Mouse (Mus musculus): ENCODE measurements around the gene Pid1. TPM values are rescaled to one million over a fixed set of nuclear protein-coding genes. Genes with fewer than 3 reads are reported as not detected.
A peak's percentile ranks its signal among the peaks of the same experiment; 100 is the strongest.

Pid1 gene
- polyA plus RNA-seq, 1 experiment from 2014 or later: 20.3 TPM

- H3K27me3 ChIP-seq: no peaks in the 10 kb centered on the region
- in situ Hi-C loops (cut with MboI; ENCODE audit: low pct_unique_long_range_greater_than_20kb): no loop called here
- ChIA-PET POLR2A (interaction anchor here (0.6 kb wide), 1 partner anchor 1459 kb away, joined by 5 read pairs; no protein-coding TSS in a partner anchor), CTCF (interaction anchor here (1.4 to 3.4 kb wide), 3 partner anchors 10 to 24 kb away, joined by 4 to 16 read pairs (median 5); no protein-coding TSS in a partner anchor)
- DNase-seq (ENCODE audit: low read depth, low spot score): no peak
- TF ChIP-seq CTCF (IDR thresholded peaks at IDR 0.05): no peak
- no peak for ATAC-seq
Observed at GRCm38 (mm10) chr1:84272951-84273350, 91.0 kb downstream of the Pid1 start.

- no peaks in the 10 kb centered on the region for H3K27me3 ChIP-seq
- DNase-seq (ENCODE audit: low read depth, low spot score) (no peak), ATAC-seq (peak; percentile 90)
- in situ Hi-C loops (cut with MboI; ENCODE audit: low pct_unique_long_range_greater_than_20kb): no loop called here
- ChIA-PET POLR2A (no interaction called here), CTCF (interaction anchor here (1.6 kb wide), 1 partner anchor 23 kb away, joined by 4 read pairs; no protein-coding TSS in a partner anchor)
- TF ChIP-seq CTCF (IDR thresholded peaks at IDR 0.05): no peak
Observed at GRCm38 (mm10) chr1:84271712-84272200, 92.2 kb downstream of the Pid1 start.

- POLR2A ChIA-PET: no interaction called here
- no peak for TF ChIP-seq CTCF (IDR thresholded peaks at IDR 0.05)
- no peaks in the 10 kb centered on the region for H3K27me3 ChIP-seq
- no peak for ATAC-seq
- no peak for DNase-seq (ENCODE audit: low read depth, low spot score)
- CTCF ChIA-PET: no interaction called here
- in situ Hi-C loops (cut with MboI; ENCODE audit: low pct_unique_long_range_greater_than_20kb): no loop called here
Observed at GRCm38 (mm10) chr1:84257656-84258055, 106.3 kb downstream of the Pid1 start.

GRCm38 (mm10) chr1:84254361-84254760 lies 109.6 kb downstream of the Pid1 start:
- DNase-seq (ENCODE audit: low read depth, low spot score) (no peak), ATAC-seq (no peak)
- no peak for TF ChIP-seq CTCF (IDR thresholded peaks at IDR 0.05)
- in situ Hi-C loops (cut with MboI; ENCODE audit: low pct_unique_long_range_greater_than_20kb): no loop called here
- ChIA-PET CTCF (interaction anchor here (1.0 to 1.3 kb wide), 3 partner anchors 8 to 166 kb away, joined by 3 read pairs; no protein-coding TSS in a partner anchor), POLR2A (no interaction called here)
- H3K27me3 ChIP-seq: no peaks in the 10 kb centered on the region

GRCm38 (mm10) chr1:84253838-84254237 lies 110.1 kb downstream of the Pid1 start:
- DNase-seq (ENCODE audit: low read depth, low spot score) (no peak), ATAC-seq (no peak)
- ChIA-PET CTCF (interaction anchor here (1.1 to 1.3 kb wide), 2 partner anchors 9 to 166 kb away, joined by 3 read pairs; no protein-coding TSS in a partner anchor), POLR2A (no interaction called here)
- no peak for TF ChIP-seq CTCF (IDR thresholded peaks at IDR 0.05)
- H3K27me3 ChIP-seq: no peaks in the 10 kb centered on the region
- in situ Hi-C loops (cut with MboI; ENCODE audit: low pct_unique_long_range_greater_than_20kb): no loop called here

GRCm38 (mm10) chr1:84251205-84251604 lies 112.8 kb downstream of the Pid1 start:
- ChIA-PET POLR2A (interaction anchor here (0.6 kb wide), 1 partner anchor 32 kb away, joined by 6 read pairs; no protein-coding TSS in a partner anchor), CTCF (no interaction called here)
- ATAC-seq (no peak), DNase-seq (ENCODE audit: low read depth, low spot score) (no peak)
- TF ChIP-seq CTCF (IDR thresholded peaks at IDR 0.05): no peak
- H3K27me3 ChIP-seq: no peaks in the 10 kb centered on the region
- in situ Hi-C loops (cut with MboI; ENCODE audit: low pct_unique_long_range_greater_than_20kb): no loop called here

- ATAC-seq (no peak), DNase-seq (ENCODE audit: low read depth, low spot score) (no peak)
- in situ Hi-C loops (cut with MboI; ENCODE audit: low pct_unique_long_range_greater_than_20kb): no loop called here
- H3K27me3 ChIP-seq: no peaks in the 10 kb centered on the region
- POLR2A ChIA-PET: interaction anchor here (0.6 kb wide), 1 partner anchor 32 kb away, joined by 6 read pairs; no protein-coding TSS in a partner anchor
- CTCF ChIA-PET: no interaction called here
- TF ChIP-seq CTCF (IDR thresholded peaks at IDR 0.05): no peak
Observed at GRCm38 (mm10) chr1:84250770-84251169, 113.2 kb downstream of the Pid1 start.

GRCm38 (mm10) chr1:84249772-84250338 lies 114.1 kb downstream of the Pid1 start:
- ATAC-seq: no peak
- CTCF ChIA-PET: interaction anchor here (1.0 to 1.4 kb wide), 2 partner anchors 9 to 23 kb away, joined by 3 to 4 read pairs; no protein-coding TSS in a partner anchor
- in situ Hi-C loops (cut with MboI; ENCODE audit: low pct_unique_long_range_greater_than_20kb): no loop called here
- no peak for DNase-seq (ENCODE audit: low read depth, low spot score)
- POLR2A ChIA-PET: no interaction called here
- no peaks in the 10 kb centered on the region for H3K27me3 ChIP-seq
- TF ChIP-seq CTCF (IDR thresholded peaks at IDR 0.05): no peak

- ChIA-PET CTCF (interaction anchor here (1.4 kb wide), 1 partner anchor 31 kb away, joined by 3 read pairs; no protein-coding TSS in a partner anchor), POLR2A (no interaction called here)
- in situ Hi-C loops (cut with MboI; ENCODE audit: low pct_unique_long_range_greater_than_20kb): no loop called here
- H3K27me3 ChIP-seq: no peaks in the 10 kb centered on the region
- no peak for TF ChIP-seq CTCF (IDR thresholded peaks at IDR 0.05)
- DNase-seq (ENCODE audit: low read depth, low spot score) (no peak), ATAC-seq (no peak)
Observed at GRCm38 (mm10) chr1:84247111-84247510, 116.9 kb downstream of the Pid1 start.

GRCm38 (mm10) chr1:84241192-84241828 lies 122.7 kb downstream of the Pid1 start:
- no peak for TF ChIP-seq CTCF (IDR thresholded peaks at IDR 0.05)
- in situ Hi-C loops (cut with MboI; ENCODE audit: low pct_unique_long_range_greater_than_20kb): no loop called here
- CTCF ChIA-PET: interaction anchor here (0.8 to 1.8 kb wide), 4 partner anchors 8 to 36 kb away, joined by 3 to 4 read pairs (median 3); no protein-coding TSS in a partner anchor
- POLR2A ChIA-PET: no interaction called here
- no peak for DNase-seq (ENCODE audit: low read depth, low spot score)
- H3K27me3 ChIP-seq: no peaks in the 10 kb centered on the region
- ATAC-seq: no peak

- ATAC-seq: no peak
- ChIA-PET CTCF (no interaction called here), POLR2A (no interaction called here)
- no peak for DNase-seq (ENCODE audit: low read depth, low spot score)
- no peak for TF ChIP-seq CTCF (IDR thresholded peaks at IDR 0.05)
- H3K27me3 ChIP-seq: no peaks in the 10 kb centered on the region
- in situ Hi-C loops (cut with MboI; ENCODE audit: low pct_unique_long_range_greater_than_20kb): no loop called here
Observed at GRCm38 (mm10) chr1:84240203-84240602, 123.8 kb downstream of the Pid1 start.
